Mouse (Mus musculus) intestine, embryonic 14.5 days (tissue): ENCODE data around the gene Tmem88b. TPM values are rescaled to one million over a fixed set of nuclear protein-coding genes. Genes with fewer than 3 reads are reported as not detected.

Source experiments
- ATAC-seq: fragments of 200-750 bp; cut with Nextera tagmentation; replicated peaks from 2 replicates; pipeline ENCODE4 v1.8.0; 2017; ENCODE audit warnings: low read depth, moderate number of reproducible peaks, moderate TSS enrichment, moderate library complexity; ENCODE audit not compliant: low FRiP score, low TSS enrichment
- DNase-seq: peaks from one replicate; pipeline ENCODE4 v3.0.0-alpha.2; 2018; ENCODE audit warnings: low spot score
- H3K27ac ChIP-seq: fragments of 300-500 bp; sonication (generic); 2 replicates; pipeline ENCODE4 v1.5.1; 2014; ENCODE audit warnings: low read depth, mild to moderate bottlenecking, control low read depth
- H3K27me3 ChIP-seq: fragments of 300-500 bp; sonication (generic); replicated peaks from 2 replicates; pipeline ENCODE4 v1.6.1; 2014; ENCODE audit warnings: low read length, control low read depth; ENCODE audit not compliant: control insufficient read depth, insufficient read depth
- H3K36me3 ChIP-seq: fragments of 300-500 bp; sonication (generic); 2 replicates; pipeline ENCODE4 v1.6.1; 2014; ENCODE audit warnings: low read length, control low read depth; ENCODE audit not compliant: control insufficient read depth, insufficient read depth
- H3K4me1 ChIP-seq: fragments of 300-500 bp; sonication (generic); replicated peaks from 2 replicates; pipeline ENCODE4 v1.6.1; 2014; ENCODE audit warnings: low read length, control low read depth, mixed read lengths; ENCODE audit not compliant: control insufficient read depth, insufficient read depth
- H3K4me2 ChIP-seq: fragments of 300-500 bp; sonication (generic); 2 replicates; pipeline ENCODE4 v1.6.1; 2014; ENCODE audit warnings: low read length
- H3K4me3 ChIP-seq: fragments of 300-500 bp; sonication (generic); 2 replicates; pipeline ENCODE4 v1.5.1; 2014; ENCODE audit warnings: low read depth, low read length, control low read depth, mixed read lengths
- H3K9ac ChIP-seq: fragments of 300-500 bp; sonication (generic); 2 replicates; pipeline ENCODE4 v1.6.1; 2014; ENCODE audit warnings: mild to moderate bottlenecking, low read length
- H3K9me3 ChIP-seq: fragments of 300-500 bp; sonication (generic); 2 replicates; pipeline ENCODE4 v1.6.1; 2016; ENCODE audit warnings: low read length, control low read depth; ENCODE audit not compliant: control insufficient read depth
- WGBS: fragments of 180-500 bp; shearing (Covaris S2); extraction: QIAGEN DNeasy Blood & Tissue Kit; methylation state at CpG from one replicate; pipeline ENCODE4 v1.1.7; 2014; 5-methylcytosine and 5-hydroxymethylcytosine counted together
- polyA plus RNA-seq: library from polyadenylated mRNA; unstranded; fragments of >200 nt; fragmentation: Nextera tagmentation; extraction: Ambion mirVana; gene quantifications from 2 replicates; pipeline ENCODE4 v1.2.1, GENCODE M21; 2014

Gene Tmem88b
- polyA plus RNA-seq, 1 experiment from 2014 or later = 0.55 TPM

- H3K4me3 ChIP-seq = peak within 1 kb of the TSS; percentile 89
- H3K9me3 ChIP-seq = no peaks in the 10 kb centered on the region
- ATAC-seq (peak; percentile 98), DNase-seq (peak; percentile 97)
- peaks cover 19% of the 10 kb centered on the region for H3K36me3 ChIP-seq
- H3K4me1 ChIP-seq = peaks cover 13% of the 10 kb centered on the region; the same call in 1 of the 2 replicates
- under 1% methylated on average over 68 of the region's 68 CpGs for WGBS
- H3K27ac ChIP-seq = peak within 1 kb of the TSS; percentile 34; the same call in 1 of the 2 replicates
- H3K27me3 ChIP-seq = no peaks in the 10 kb centered on the region
- peak within 1 kb of the TSS; percentile 94 for H3K4me2 ChIP-seq
- H3K9ac ChIP-seq = peak within 1 kb of the TSS; percentile 73
These were observed 24.9 kb downstream of the Tmem88b start, which contains the start of gene Atad3a for GRCm38 (mm10) chr4:155760613-155761355. TSS of gene Atad3a (minus strand) at chr4:155761093.

- no peaks in the 10 kb centered on the region for H3K9me3 ChIP-seq
- H3K4me1 ChIP-seq = peaks cover 13% of the 10 kb centered on the region; the same call in 1 of the 2 replicates
- H3K27me3 ChIP-seq = no peaks in the 10 kb centered on the region
- peak overlapping the region; percentile 89 for H3K4me3 ChIP-seq
- peaks cover 26% of the 10 kb centered on the region for H3K36me3 ChIP-seq
- H3K4me2 ChIP-seq = peak overlapping the region; percentile 94
- H3K9ac ChIP-seq = peak overlapping the region; percentile 73
- H3K27ac ChIP-seq = no peak overlapping the region; the same call in 1 of the 2 replicates
- WGBS = 3% methylated on average over 10 of the region's 10 CpGs
- DNase-seq (no peak), ATAC-seq (0 out of 2 replicates have a peak, but pooled peaks have one; percentile 53)
These were observed 25.6 kb downstream of the Tmem88b start for GRCm38 (mm10) chr4:155759862-155760612.

- Histone ChIP-seq H3K9me3 (no peaks in the 10 kb centered on the region), H3K36me3 (peaks cover 50% of the 10 kb centered on the region), H3K4me2 (no peak overlapping the region), H3K27ac (no peak overlapping the region), H3K27me3 (no peaks in the 10 kb centered on the region), H3K4me3 (no peak overlapping the region), H3K4me1 (peaks cover 13% of the 10 kb centered on the region; the same call in 1 of the 2 replicates), H3K9ac (no peak overlapping the region)
- 92% methylated on average over 12 of the region's 12 CpGs for WGBS
- DNase-seq (no peak), ATAC-seq (no peak)
These were observed 28.7 kb downstream of the Tmem88b start for GRCm38 (mm10) chr4:155757011-155757410.

GRCm38 (mm10) chr4:155746575-155747490, 38.8 kb downstream of the Tmem88b start:
- Histone ChIP-seq H3K9ac (no peak overlapping the region), H3K27ac (no peak overlapping the region), H3K4me3 (no peak overlapping the region), H3K27me3 (no peaks in the 10 kb centered on the region), H3K4me2 (no peak overlapping the region), H3K9me3 (no peaks in the 10 kb centered on the region), H3K36me3 (peaks cover 98% of the 10 kb centered on the region), H3K4me1 (no peaks in the 10 kb centered on the region)
- WGBS = 91% methylated on average over 17 of the region's 17 CpGs
- DNase-seq = no peak
- ATAC-seq = no peak

GRCm38 (mm10) chr4:155746036-155746548, 39.6 kb downstream of the Tmem88b start:
- ATAC-seq = no peak
- no peaks in the 10 kb centered on the region for H3K9me3 ChIP-seq
- H3K36me3 ChIP-seq = peaks cover 98% of the 10 kb centered on the region
- H3K27ac ChIP-seq = no peak overlapping the region
- H3K4me1 ChIP-seq = no peaks in the 10 kb centered on the region
- H3K27me3 ChIP-seq = no peaks in the 10 kb centered on the region
- DNase-seq = no peak
- H3K4me3 ChIP-seq = no peak overlapping the region
- H3K4me2 ChIP-seq = no peak overlapping the region
- WGBS = 86% methylated on average over 8 of the region's 8 CpGs
- no peak overlapping the region for H3K9ac ChIP-seq

- Histone ChIP-seq H3K36me3 (peaks cover 98% of the 10 kb centered on the region), H3K9ac (no peak overlapping the region), H3K27me3 (no peaks in the 10 kb centered on the region), H3K9me3 (no peaks in the 10 kb centered on the region), H3K4me1 (no peaks in the 10 kb centered on the region), H3K4me2 (no peak overlapping the region), H3K27ac (no peak overlapping the region), H3K4me3 (no peak overlapping the region)
- ATAC-seq (no peak), DNase-seq (no peak)
- WGBS = 89% methylated on average over 5 of the region's 5 CpGs
These were observed 40.5 kb downstream of the Tmem88b start for GRCm38 (mm10) chr4:155745136-155745535.

- Histone ChIP-seq H3K9ac (no peak overlapping the region), H3K36me3 (peaks cover 98% of the 10 kb centered on the region), H3K4me3 (no peak overlapping the region), H3K27me3 (no peaks in the 10 kb centered on the region), H3K4me2 (no peak overlapping the region), H3K4me1 (no peaks in the 10 kb centered on the region), H3K27ac (no peak overlapping the region), H3K9me3 (no peaks in the 10 kb centered on the region)
- no peak for DNase-seq
- 87% methylated on average over 8 of the region's 8 CpGs for WGBS
- no peak for ATAC-seq
These were observed 41.2 kb downstream of the Tmem88b start for GRCm38 (mm10) chr4:155744474-155744873.

GRCm38 (mm10) chr4:155742684-155743083, 43.0 kb downstream of the Tmem88b start:
- Histone ChIP-seq H3K27ac (no peak overlapping the region), H3K9me3 (no peaks in the 10 kb centered on the region), H3K4me1 (no peaks in the 10 kb centered on the region), H3K36me3 (peaks cover 86% of the 10 kb centered on the region), H3K4me3 (no peak overlapping the region), H3K9ac (no peak overlapping the region), H3K4me2 (no peak overlapping the region), H3K27me3 (no peaks in the 10 kb centered on the region)
- WGBS = 93% methylated on average over 5 of the region's 5 CpGs
- DNase-seq = no peak
- ATAC-seq = no peak
